Mouse (Mus musculus): ENCODE measurements around the gene Fam193a. TPM values are rescaled to one million over a fixed set of nuclear protein-coding genes. Genes with fewer than 3 reads are reported as not detected.

Gene Fam193a
- polyA plus RNA-seq, 1 experiment: 130 TPM

GRCm38 (mm10) chr5:34413921-34414320 is 44.2 kb downstream of the Fam193a start:
- H3K27me3 ChIP-seq (ENCODE audit: control insufficient read depth, insufficient read depth, low read length): no peaks in the 10 kb centered on the region
- no peak overlapping the region for H3K27ac ChIP-seq (ENCODE audit: control insufficient read depth, insufficient read depth, low read length)
- H3K4me1 ChIP-seq (replicated peaks; ENCODE audit: control insufficient read depth, insufficient read depth, low read length): no peaks in the 10 kb centered on the region
- 96% methylated on average over 2 of the region's 2 CpGs for WGBS
- 0 out of 2 replicates have a peak, but pooled peaks cover 4% of the 10 kb centered on the region for H3K36me3 ChIP-seq (ENCODE audit: control insufficient read depth, insufficient read depth, low read length)
- DNase-seq: no peak
- TF ChIP-seq POLR2A (IDR thresholded peaks at IDR 0.05; ENCODE audit: control insufficient read depth, extremely low read depth, insufficient read depth, low read length, poor library complexity) (no peak), CTCF (IDR thresholded peaks at IDR 0.05; ENCODE audit: borderline replicate concordance, control insufficient read depth, extremely low read depth, insufficient read depth, low read length, poor library complexity) (no peak)
- H3K4me3 ChIP-seq (ENCODE audit: control insufficient read depth, insufficient read depth, low read length): no peak overlapping the region

- Histone ChIP-seq H3K27ac (ENCODE audit: control insufficient read depth, insufficient read depth, low read length) (no peak overlapping the region), H3K4me3 (ENCODE audit: control insufficient read depth, insufficient read depth, low read length) (no peak overlapping the region), H3K36me3 (ENCODE audit: control insufficient read depth, insufficient read depth, low read length) (peaks cover 15% of the 10 kb centered on the region), H3K4me1 (replicated peaks; ENCODE audit: control insufficient read depth, insufficient read depth, low read length) (no peaks in the 10 kb centered on the region), H3K27me3 (ENCODE audit: control insufficient read depth, insufficient read depth, low read length) (no peaks in the 10 kb centered on the region)
- no peak for DNase-seq
- TF ChIP-seq CTCF (IDR thresholded peaks at IDR 0.05; ENCODE audit: borderline replicate concordance, control insufficient read depth, extremely low read depth, insufficient read depth, low read length, poor library complexity) (no peak), POLR2A (IDR thresholded peaks at IDR 0.05; ENCODE audit: control insufficient read depth, extremely low read depth, insufficient read depth, low read length, poor library complexity) (no peak)
- 96% methylated on average over 3 of the region's 3 CpGs for WGBS
Measured at GRCm38 (mm10) chr5:34417251-34418008, 47.7 kb downstream of the Fam193a start.

GRCm38 (mm10) chr5:34419188-34419587 is 49.5 kb downstream of the Fam193a start:
- peaks cover 15% of the 10 kb centered on the region for H3K36me3 ChIP-seq (ENCODE audit: control insufficient read depth, insufficient read depth, low read length)
- 77% methylated on average over 1 of the region's 1 CpGs for WGBS
- TF ChIP-seq POLR2A (IDR thresholded peaks at IDR 0.05; ENCODE audit: control insufficient read depth, extremely low read depth, insufficient read depth, low read length, poor library complexity) (no peak), CTCF (IDR thresholded peaks at IDR 0.05; ENCODE audit: borderline replicate concordance, control insufficient read depth, extremely low read depth, insufficient read depth, low read length, poor library complexity) (no peak)
- DNase-seq: no peak
- H3K27ac ChIP-seq (ENCODE audit: control insufficient read depth, insufficient read depth, low read length): no peak overlapping the region
- no peaks in the 10 kb centered on the region for H3K27me3 ChIP-seq (ENCODE audit: control insufficient read depth, insufficient read depth, low read length)
- no peaks in the 10 kb centered on the region for H3K4me1 ChIP-seq (replicated peaks; ENCODE audit: control insufficient read depth, insufficient read depth, low read length)
- no peak overlapping the region for H3K4me3 ChIP-seq (ENCODE audit: control insufficient read depth, insufficient read depth, low read length)

- Histone ChIP-seq H3K27ac (ENCODE audit: control insufficient read depth, insufficient read depth, low read length) (no peak overlapping the region), H3K4me1 (replicated peaks; ENCODE audit: control insufficient read depth, insufficient read depth, low read length) (no peaks in the 10 kb centered on the region), H3K27me3 (ENCODE audit: control insufficient read depth, insufficient read depth, low read length) (no peaks in the 10 kb centered on the region), H3K4me3 (ENCODE audit: control insufficient read depth, insufficient read depth, low read length) (no peak overlapping the region), H3K36me3 (ENCODE audit: control insufficient read depth, insufficient read depth, low read length) (peaks cover 78% of the 10 kb centered on the region)
- WGBS: 65% methylated on average over 3 of the region's 3 CpGs
- TF ChIP-seq CTCF (IDR thresholded peaks at IDR 0.05; ENCODE audit: borderline replicate concordance, control insufficient read depth, extremely low read depth, insufficient read depth, low read length, poor library complexity) (no peak), POLR2A (IDR thresholded peaks at IDR 0.05; ENCODE audit: control insufficient read depth, extremely low read depth, insufficient read depth, low read length, poor library complexity) (no peak)
- DNase-seq: no peak
Measured at GRCm38 (mm10) chr5:34430776-34431175, 61.0 kb downstream of the Fam193a start.

- Histone ChIP-seq H3K27me3 (ENCODE audit: control insufficient read depth, insufficient read depth, low read length) (no peaks in the 10 kb centered on the region), H3K27ac (ENCODE audit: control insufficient read depth, insufficient read depth, low read length) (no peak overlapping the region), H3K4me1 (replicated peaks; ENCODE audit: control insufficient read depth, insufficient read depth, low read length) (no peaks in the 10 kb centered on the region), H3K4me3 (ENCODE audit: control insufficient read depth, insufficient read depth, low read length) (no peak overlapping the region), H3K36me3 (ENCODE audit: control insufficient read depth, insufficient read depth, low read length) (peaks cover 76% of the 10 kb centered on the region)
- no peak for DNase-seq
- WGBS: 97% methylated on average over 1 of the region's 1 CpGs
- no peak for TF ChIP-seq CTCF (IDR thresholded peaks at IDR 0.05; ENCODE audit: borderline replicate concordance, control insufficient read depth, extremely low read depth, insufficient read depth, low read length, poor library complexity)
- no peak for TF ChIP-seq POLR2A (IDR thresholded peaks at IDR 0.05; ENCODE audit: control insufficient read depth, extremely low read depth, insufficient read depth, low read length, poor library complexity)
Measured at GRCm38 (mm10) chr5:34433786-34434185, 64.1 kb downstream of the Fam193a start.

GRCm38 (mm10) chr5:34434241-34434640 is 64.5 kb downstream of the Fam193a start:
- TF ChIP-seq CTCF (IDR thresholded peaks at IDR 0.05; ENCODE audit: borderline replicate concordance, control insufficient read depth, extremely low read depth, insufficient read depth, low read length, poor library complexity): no peak
- TF ChIP-seq POLR2A (IDR thresholded peaks at IDR 0.05; ENCODE audit: control insufficient read depth, extremely low read depth, insufficient read depth, low read length, poor library complexity): no peak
- Histone ChIP-seq H3K27ac (ENCODE audit: control insufficient read depth, insufficient read depth, low read length) (no peak overlapping the region), H3K4me1 (replicated peaks; ENCODE audit: control insufficient read depth, insufficient read depth, low read length) (no peaks in the 10 kb centered on the region), H3K4me3 (ENCODE audit: control insufficient read depth, insufficient read depth, low read length) (no peak overlapping the region), H3K36me3 (ENCODE audit: control insufficient read depth, insufficient read depth, low read length) (peaks cover 74% of the 10 kb centered on the region), H3K27me3 (ENCODE audit: control insufficient read depth, insufficient read depth, low read length) (no peaks in the 10 kb centered on the region)
- no peak for DNase-seq
- WGBS: 95% methylated on average over 3 of the region's 3 CpGs

Measured in thymus, adult 2 months (tissue).